Mouse (Mus musculus) monocyte, adult 5-6 weeks (primary cell): ENCODE measurements around the gene Poc1a. TPM values are rescaled to one million over a fixed set of nuclear protein-coding genes. Genes with fewer than 3 reads are reported as not detected.

Source experiments
- ATAC-seq: fragments of 153-309, 156-312 bp; replicated peaks from 2 replicates; pipeline ENCODE4 v1.8.0; 2017; ENCODE audit warnings: mild to moderate bottlenecking; ENCODE audit not compliant: low TSS enrichment, insufficient number of reproducible peaks, severe bottlenecking, poor library complexity, low FRiP score
- total RNA-seq: library from RNA; stranded (forward); fragments of 200-1000, 200-491, 200-594 nt; gene quantifications from 3 replicates; pipeline ENCODE4 v1.2.3, GENCODE M21; 2017

Gene Poc1a
- total RNA-seq, 1 experiment from 2014 or later: 0.38 TPM

DNA sequence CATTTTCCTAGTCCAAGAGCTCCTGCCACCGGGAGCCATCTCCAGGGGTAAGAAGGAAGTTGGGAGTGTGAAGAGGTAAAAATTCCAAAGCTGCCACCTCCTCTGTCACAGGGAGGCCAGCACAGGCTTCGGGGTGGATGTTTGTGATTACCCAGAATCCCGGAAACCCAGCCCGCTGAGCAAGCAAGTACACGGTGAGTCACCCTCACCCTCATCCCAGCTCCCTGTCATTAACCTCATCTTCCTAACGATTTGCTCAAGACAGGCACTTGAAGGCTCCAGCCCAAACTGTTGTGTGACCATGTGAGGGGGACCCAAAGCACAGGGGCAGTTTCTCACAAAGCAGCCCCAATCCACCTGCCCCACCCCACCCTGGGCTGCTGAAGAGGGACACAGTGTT is 72.9 kb downstream of the Poc1a start:
- ATAC-seq: no peak

DNA sequence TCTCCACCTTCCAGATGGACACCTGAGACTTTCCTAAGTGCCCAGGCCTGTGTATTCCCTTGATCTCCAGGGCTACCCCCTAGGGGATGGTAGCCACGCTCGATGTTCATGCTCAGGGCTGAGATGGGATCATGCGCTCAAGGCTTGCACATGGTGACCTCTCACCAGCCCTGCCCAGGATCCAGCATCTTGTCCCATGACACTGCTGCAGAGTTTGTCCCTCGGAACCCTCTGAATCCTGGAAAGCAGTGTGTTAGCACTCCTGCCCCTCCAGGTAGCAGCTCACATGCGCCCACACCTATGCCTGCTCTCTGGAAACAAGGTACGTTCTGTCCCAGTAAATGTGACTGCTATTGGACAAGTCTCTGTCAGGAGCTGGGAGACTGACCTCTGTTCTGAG is 73.9 kb downstream of the Poc1a start:
- no peak for ATAC-seq

DNA sequence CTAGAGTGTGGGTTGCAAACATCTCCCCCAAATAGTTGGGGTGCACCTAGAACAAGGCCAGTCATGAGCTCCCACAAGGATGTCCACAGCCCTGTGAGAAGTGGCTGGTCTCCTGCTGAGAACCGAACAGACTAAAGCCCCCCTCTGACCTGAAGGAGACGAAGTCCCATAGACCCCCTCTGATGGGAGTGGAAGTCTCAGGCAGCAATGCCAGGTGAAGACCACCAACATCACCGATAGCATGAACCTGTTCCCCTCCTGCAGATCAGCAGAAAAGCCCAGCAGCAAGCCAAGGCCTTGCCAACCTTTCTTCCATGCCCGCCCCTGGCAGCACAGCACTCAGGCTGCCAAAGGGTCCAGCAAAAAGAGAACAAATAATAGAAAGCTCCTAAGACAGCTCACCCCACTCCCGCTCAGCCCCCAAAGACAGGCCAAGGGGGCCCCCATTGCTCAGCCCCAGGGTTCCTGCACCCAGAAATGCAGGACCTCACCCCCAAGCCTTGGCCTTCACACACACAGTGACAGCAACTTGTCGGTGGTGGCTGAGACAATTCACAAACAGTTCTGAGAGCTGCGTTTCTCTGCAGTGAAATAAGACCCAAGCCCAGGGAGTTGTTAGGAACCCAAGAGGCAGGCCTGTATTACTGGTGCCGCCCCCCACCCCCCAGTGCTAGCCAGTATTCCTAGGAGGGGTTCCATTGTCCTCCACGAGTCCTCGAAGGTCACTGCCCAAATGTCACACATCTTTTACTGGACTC is 74.5 kb downstream of the Poc1a start:
- ATAC-seq: no peak

DNA sequence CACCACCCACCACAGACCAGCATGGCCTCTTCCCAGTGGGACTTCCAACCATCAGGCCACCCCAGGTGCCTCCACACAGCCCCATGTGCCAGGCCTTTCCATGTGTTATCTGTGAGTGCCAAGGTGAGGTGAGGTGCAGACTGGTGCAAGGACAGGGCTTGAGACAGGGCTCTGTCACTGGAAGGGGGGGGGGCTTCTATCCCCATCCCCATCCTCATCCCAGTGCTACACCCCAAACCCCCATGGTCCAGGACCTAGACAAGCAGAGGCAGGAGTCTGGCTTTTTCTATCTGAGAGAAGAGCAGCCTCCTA is 75.1 kb downstream of the Poc1a start:
- ATAC-seq: no peak

DNA sequence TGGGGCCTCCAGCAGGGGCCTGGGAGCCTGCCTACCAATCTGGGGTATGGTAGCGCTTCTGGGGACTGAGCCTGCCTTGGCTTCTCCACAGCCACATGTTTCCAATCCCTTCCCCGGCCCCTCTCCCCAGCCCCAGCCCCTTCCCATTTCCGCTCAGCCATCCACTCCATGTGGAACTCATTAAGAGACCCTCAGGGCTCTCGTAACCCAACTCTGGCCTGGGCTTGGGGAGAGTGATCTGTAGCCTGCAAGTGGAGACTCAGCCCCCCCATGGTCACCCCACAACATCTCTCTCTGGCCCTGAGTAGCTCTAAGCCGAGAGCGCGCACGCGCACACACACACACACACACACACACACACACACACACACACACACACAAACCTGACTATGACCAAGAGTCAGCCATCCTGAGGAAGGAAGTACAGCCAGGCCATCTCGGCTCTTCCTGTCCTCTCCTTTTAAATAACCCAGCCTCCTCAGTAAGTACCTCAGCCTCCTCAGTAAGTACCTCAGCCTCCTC is 75.5 kb downstream of the Poc1a start:
- no peak for ATAC-seq

DNA sequence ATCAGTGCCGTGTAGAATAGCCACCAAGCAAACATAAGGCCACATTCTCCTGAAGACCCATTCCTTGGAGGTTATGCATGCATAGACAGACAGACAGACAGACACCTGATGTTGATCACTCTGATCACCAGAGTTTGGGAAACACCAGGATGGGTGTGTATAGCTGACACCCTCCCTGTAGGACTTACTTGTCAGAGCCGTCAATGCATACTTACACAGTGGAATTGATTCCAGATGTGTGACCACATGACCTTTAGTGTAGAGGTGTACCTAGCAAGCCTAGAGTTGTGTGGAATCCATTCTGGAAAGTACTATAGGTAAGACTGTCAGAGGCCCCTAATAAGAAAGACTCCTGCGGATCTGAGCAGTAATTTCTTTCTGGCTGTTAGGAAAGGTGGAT is 76.3 kb downstream of the Poc1a start:
- no peak for ATAC-seq

DNA sequence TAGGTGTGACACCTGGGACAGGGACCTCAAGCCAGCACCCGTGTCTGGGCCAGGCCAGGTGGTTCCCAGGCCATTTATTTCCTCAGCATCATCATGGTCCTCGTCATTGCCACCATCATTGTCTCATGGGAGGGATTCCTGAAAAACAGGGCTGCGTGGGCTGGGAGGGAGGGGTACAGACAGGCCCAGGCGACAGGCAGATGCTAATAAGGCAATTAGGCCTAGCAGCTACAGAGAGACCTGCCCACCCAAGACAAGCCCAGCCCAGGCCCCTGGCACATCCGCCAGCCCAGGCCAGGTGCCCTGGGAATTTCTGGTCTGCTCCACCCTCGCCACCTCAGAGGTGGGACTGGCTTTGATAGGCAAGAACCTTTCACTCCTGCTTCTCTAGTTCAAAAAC is 78.4 kb downstream of the Poc1a start:
- no peak for ATAC-seq

DNA sequence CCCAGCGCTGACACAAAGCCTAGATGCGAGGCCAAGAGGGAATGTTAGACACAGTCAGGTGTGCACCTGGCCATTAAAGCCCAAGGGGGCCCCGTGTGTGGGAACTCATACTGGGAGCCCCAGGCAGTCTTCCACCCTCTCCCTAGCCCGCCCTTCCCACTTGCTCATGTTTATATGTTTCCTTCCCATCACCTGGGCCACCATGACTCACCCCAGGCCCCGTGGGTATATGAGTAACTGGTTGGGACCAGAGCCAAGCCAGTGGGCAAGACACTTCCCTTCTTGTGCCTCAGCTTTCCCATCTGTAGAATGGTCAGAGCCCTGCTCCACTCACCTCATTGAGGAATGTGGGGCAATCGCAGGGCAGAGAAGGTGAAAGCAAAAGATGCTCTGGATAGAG is 80.3 kb downstream of the Poc1a start:
- no peak for ATAC-seq

DNA sequence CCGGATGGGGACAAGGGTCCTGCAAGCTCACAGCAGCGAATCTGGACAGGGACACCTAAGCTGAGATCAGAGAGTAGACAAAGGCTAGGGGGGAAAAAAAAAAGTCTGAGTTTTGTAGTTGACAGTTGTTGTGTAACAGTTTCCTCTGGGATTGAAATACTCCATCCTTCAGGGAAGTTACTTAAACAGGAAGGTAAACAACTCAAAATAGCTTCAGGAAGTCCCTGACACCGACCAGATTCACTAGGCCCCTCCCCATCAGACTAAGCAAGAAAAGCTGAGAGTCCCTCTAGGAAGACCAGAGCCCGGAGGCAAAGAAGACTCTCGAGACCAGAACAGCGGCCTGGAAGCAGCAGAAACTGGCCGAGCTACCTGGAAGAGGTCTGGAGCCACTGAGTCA is 84.5 kb downstream of the Poc1a start:
- ATAC-seq: no peak

DNA sequence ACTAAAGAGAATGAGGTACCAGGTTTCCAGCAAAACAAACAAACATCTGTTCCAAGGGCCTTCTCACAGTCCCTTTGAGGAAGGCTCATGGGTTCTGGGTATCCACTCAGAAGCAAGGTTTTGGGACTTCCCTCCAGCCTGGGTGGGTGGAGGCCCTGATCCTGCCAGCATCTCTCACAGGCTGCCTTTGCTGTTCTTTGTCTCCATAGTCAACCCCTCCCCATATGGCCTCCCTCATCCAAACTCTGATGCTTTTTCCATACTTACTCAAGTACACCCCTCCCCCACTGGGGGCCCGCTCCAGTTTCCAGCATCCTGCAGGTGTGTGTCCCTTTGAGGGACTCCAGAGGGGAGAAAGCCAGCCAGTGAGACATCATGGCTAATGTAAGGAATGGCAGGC is 85.3 kb downstream of the Poc1a start:
- no peak for ATAC-seq

DNA sequence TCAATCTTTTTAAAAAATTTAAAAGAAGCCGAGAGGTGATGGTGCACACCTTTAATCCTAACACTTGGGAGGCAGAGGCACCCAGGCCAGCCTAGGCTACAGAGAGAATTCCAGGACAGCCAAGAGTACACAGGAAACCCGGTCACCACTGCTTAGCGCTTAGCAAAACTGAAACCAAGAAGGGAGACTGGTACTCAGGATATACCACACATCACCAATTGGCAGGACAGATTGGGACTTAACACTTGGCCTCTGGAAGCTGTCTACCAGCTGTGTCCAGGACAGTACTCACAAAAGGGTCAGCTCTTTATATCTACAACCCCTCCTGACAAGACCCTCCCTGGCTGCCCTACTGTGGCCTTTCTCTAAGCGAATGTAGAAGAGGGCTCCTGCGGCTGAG is 86.1 kb downstream of the Poc1a start:
- ATAC-seq: no peak

DNA sequence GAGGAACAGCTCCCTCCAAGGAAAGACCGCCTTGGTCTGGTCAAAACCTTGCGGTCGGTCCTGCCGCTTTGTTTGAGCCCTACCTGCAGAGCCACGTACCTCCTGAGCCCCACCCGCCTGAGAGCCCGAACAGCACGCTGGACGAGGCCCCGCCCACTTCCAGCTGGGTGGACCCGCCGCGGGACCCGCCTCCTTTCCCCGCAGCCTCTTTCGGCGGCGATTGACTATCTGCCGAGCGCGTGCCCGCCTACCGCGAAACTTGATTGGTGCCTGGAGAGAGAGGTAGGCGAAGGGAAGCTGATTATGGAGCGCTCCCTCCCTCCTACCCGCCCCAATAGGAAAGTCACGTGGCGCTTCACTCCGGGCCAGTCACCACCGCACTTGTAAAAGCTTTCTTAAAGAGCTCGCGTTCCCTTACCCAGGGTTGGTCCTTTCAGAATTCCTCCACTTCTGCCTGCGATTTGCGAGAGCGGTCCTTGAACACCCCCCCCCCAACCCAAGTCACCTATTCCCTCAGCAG is 86.8 kb downstream of the Poc1a start:
- ATAC-seq: peak; percentile 90

DNA sequence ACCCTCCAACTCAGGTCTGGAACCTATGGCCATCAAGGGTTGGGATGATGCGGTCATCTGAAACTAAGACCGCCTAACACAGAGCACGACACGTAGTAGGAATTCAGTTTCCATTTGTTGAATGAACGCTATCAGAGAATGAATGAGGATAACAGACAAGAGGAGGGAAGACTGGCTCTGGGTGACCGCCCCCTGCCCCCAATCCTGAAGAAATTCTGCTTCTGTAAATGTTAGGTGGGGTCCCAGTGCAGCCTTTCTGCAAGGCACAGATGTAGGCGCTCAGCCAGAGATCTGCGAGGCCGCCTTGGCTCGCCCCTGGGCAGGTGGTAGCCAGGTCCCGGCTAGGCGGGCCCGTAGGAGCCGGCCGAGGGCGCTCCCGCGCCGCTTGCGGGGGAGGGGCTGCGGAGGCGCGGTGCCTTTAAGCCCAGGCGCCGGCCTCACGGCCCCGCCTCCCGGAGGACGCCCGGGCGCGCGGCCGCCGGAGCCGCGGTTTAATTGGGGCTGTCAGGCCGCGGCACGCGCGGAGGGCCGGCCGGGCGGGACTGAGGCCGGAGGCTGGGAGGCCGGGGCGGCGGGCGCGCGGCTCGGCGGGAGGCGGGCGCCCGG is 87.4 kb downstream of the Poc1a start, which contains the start of gene Dusp7:
Dusp7 (plus strand) TSS at position 521 of the 606 bp plus-strand sequence.
- no peak for ATAC-seq

DNA sequence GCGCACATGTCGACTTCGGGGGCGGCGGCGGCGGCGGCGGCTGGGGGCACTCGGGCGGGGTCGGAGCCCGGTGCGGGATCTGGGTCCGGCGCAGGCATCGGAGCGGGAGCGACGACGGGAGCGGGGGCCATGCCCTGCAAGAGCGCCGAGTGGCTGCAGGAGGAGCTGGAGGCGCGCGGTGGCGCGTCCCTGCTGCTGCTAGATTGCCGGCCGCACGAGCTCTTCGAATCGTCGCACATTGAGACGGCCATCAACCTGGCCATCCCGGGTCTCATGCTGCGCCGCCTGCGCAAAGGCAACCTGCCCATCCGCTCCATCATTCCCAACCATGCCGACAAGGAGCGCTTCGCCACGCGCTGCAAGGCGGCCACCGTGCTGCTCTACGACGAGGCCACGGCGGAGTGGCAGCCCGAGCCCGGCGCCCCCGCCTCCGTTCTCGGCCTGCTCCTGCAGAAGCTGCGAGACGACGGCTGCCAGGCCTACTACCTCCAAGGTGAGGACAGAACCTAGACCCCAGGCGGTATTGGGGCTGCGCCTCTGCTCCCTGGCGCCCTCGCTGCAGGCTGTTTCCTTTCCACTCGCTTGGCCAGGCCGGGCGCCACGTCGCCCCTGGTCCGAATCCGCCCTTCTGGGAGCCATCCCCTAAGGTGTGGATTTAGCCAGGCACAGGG is 88.1 kb downstream of the Poc1a start:
- no peak for ATAC-seq

DNA sequence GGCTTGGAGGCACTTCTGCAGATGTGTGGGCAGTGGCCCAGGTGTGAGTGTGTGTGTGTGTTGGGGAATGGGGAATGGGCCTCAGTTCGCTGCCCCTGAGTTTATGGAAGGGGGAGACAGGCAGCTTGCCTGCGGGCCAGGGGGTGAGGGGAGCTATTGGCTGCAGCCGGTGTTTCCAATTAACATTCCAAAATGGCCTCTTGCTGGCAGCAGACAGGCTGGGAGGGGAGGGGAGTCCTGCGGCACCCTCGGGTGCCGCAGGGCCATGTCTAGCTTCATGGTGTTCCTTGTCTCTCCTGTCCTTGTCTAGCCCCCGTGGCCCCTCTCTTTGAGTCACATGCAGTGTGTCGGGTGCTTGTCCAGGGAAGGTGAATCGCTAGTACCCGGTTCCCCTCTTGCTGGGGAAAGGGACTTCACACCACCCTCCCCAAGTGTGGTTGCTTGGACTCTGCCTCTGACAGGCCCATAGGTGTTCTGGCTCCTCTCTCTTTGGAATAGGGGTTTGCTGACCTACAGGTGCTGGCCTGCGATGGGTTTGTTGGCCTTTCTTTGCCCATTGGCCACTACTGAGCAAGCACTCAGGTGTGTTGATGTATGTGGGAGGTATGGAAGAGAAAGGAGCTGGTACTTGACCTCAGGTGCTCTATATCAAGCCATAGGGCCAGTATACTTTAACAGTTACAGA is 89.1 kb downstream of the Poc1a start:
- ATAC-seq: no peak

DNA sequence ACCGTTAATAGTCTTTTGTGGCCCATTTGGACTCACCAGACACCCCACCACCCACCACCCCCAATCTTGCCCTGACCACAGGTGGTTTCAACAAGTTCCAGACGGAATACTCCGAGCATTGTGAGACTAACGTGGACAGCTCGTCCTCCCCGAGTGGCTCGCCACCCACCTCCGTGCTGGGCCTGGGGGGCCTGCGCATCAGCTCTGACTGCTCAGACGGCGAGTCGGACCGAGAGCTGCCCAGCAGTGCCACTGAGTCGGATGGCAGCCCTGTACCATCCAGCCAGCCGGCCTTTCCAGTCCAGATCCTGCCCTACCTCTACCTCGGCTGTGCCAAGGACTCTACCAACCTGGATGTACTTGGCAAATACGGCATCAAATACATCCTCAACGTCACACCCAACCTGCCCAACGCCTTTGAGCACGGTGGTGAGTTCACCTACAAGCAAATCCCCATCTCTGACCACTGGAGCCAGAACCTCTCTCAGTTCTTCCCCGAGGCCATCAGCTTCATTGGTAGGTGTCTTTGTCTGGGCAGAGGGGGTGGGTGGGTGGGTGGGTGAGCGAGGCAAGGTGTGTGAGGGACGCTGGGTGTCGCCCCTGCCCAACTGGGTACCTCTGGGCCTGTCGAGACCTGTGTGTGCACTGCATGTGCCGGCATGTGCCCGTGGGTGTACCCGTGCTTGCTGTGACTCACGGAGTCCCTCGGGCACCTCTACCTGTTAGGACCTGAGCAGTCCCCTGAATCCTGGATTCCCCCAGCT is 89.9 kb downstream of the Poc1a start:
- no peak for ATAC-seq

DNA sequence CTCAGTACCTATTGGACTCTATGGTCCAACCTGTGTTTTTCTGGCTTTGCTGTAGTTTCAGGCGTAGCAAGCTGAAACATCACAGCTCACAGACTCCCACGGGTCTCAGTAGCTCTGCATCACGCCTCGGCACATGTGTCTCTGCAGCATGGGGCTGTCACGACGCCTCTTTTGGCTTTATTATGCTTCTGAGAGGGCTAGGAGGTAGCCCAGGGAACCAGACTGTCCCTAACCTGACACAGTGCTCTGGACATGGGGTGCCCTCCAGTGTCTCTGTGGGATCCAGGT is 90.5 kb downstream of the Poc1a start:
- ATAC-seq: no peak

DNA sequence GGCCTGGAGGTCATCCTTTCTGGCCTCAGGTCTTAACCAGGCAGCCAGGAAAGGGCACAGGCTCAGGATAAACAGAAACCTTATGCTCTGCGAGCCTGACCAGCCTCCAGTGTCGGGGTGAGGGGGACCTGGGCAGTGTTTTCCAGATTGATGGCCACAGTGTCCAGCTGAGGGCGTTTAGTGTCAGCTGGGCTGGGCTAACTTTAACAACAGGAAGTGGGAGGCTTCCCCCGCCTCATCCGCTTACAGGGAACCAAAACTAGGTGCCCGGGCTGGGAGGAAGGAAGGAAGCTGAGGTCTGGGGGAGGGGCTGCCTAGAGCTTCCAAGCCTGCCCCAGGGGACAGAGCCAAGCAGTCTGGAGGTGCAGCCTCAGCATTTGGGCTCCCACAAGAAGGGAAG is 90.9 kb downstream of the Poc1a start:
- peak; percentile 55 for ATAC-seq
